Mouse (Mus musculus) erythroblast, embryonic 14.5 days (primary cell): ENCODE results near the gene Tenm4.

ENCODE experiments used
- GATA1 ChIP-seq: IDR thresholded peaks from 2 replicates; pipeline ENCODE4 v1.6.1; 2012; ENCODE audit warnings: low read length, inconsistent platforms, mixed read lengths
- TAL1 ChIP-seq: IDR thresholded peaks from 3 replicates; pipeline ENCODE4 v1.6.1; 2012; ENCODE audit warnings: low read length, inconsistent platforms, mixed read lengths

DNA sequence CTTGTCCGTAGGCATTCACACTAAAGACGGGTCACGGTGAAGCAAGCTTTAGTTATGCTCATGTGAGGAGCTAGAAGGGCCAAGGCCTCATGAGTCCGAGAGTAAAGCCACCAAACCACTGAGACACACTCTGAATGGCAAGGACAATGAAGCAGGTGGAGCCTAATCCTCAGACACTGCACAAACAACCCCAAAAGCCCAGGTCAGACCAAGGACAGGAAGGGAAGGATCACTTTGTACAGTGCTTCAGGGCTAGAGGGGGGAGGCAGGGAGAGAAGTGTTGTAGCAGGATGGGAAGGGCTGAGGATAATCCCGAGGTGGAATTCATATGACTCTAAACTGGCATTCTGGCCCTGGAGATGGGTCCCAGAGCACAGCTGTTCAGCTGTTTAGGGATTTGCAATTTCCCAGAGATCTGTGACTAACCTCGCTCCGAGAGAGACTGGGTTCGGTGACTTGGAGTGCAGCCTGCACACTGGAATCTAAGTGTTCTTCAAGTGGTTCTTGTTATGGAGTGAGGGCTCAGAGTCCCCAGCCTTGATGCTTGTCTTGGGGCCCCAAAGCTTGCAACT is 129.9 kb downstream of the Tenm4 start:
- no peak for TF ChIP-seq GATA1
- no peak for TF ChIP-seq TAL1
